Mouse (Mus musculus) stomach, embryonic 16.5 days (tissue): ENCODE data around the gene Adora2b. TPM values are rescaled to one million over a fixed set of nuclear protein-coding genes. Genes with fewer than 3 reads are reported as not detected.
"Not testable (repeated sequence)": the region's sequence is repeated elsewhere in the genome, so short reads cannot be mapped to it uniquely, and the experiment has no call there.

ENCODE experiments used
- ATAC-seq: fragments of 200-750 bp; cut with Nextera tagmentation; 2 replicates; pipeline ENCODE4 v1.8.0; 2017; ENCODE audit warnings: moderate number of reproducible peaks, moderate TSS enrichment; ENCODE audit not compliant: insufficient read depth, low FRiP score
- H3K27ac ChIP-seq: fragments of 300-500 bp; sonication (generic); 2 replicates; pipeline ENCODE4 v1.5.1; 2014; ENCODE audit warnings: low read length
- H3K27me3 ChIP-seq: fragments of 300-500 bp; sonication (generic); 2 replicates; pipeline ENCODE4 v1.6.1; 2014; ENCODE audit warnings: low read length, control low read depth, mixed read lengths; ENCODE audit not compliant: control insufficient read depth, insufficient read depth
- H3K36me3 ChIP-seq: fragments of 300-500 bp; sonication (generic); 2 replicates; pipeline ENCODE4 v1.6.1; 2014; ENCODE audit warnings: low read length; ENCODE audit not compliant: control insufficient read depth, insufficient read depth
- H3K4me1 ChIP-seq: fragments of 300-500 bp; sonication (generic); 2 replicates; pipeline ENCODE4 v1.6.1; 2014; ENCODE audit warnings: low read length, control low read depth, mixed read lengths; ENCODE audit not compliant: control insufficient read depth, insufficient read depth
- H3K4me2 ChIP-seq: fragments of 300-500 bp; sonication (generic); 2 replicates; pipeline ENCODE4 v1.6.1; 2014; ENCODE audit warnings: low read depth, low read length, mixed read lengths
- H3K4me3 ChIP-seq: fragments of 300-500 bp; sonication (generic); replicated peaks from 2 replicates; pipeline ENCODE4 v1.5.1; 2014; ENCODE audit warnings: mild to moderate bottlenecking, low read length
- H3K9ac ChIP-seq: fragments of 300-500 bp; sonication (generic); 2 replicates; pipeline ENCODE4 v1.6.1; 2014; ENCODE audit warnings: low read length
- H3K9me3 ChIP-seq: fragments of 300-500 bp; sonication (generic); replicated peaks from 2 replicates; pipeline ENCODE4 v1.6.1; 2016; ENCODE audit warnings: low read length, control low read depth; ENCODE audit not compliant: control insufficient read depth
- WGBS: fragments of 180-500 bp; shearing (Covaris S2); extraction: QIAGEN DNeasy Blood & Tissue Kit; methylation state at CpG from one replicate; pipeline ENCODE4 v1.1.7; 2014; 5-methylcytosine and 5-hydroxymethylcytosine counted together
- polyA plus RNA-seq: library from polyadenylated mRNA; unstranded; fragments of >200 nt; fragmentation: Nextera tagmentation; extraction: Ambion mirVana; gene quantifications from 2 replicates; pipeline ENCODE4 v1.2.1, GENCODE M21; 2015

Adora2b gene
- polyA plus RNA-seq, 1 experiment from 2014 or later: 8.1 TPM

GRCm38 (mm10) chr11:62269097-62269496, 20.3 kb downstream of the Adora2b start:
- WGBS: 68% methylated on average over 12 of the region's 12 CpGs
- Histone ChIP-seq H3K27me3 (no peaks in the 10 kb centered on the region), H3K4me3 (no peak overlapping the region), H3K9ac (no peak overlapping the region), H3K9me3 (no peaks in the 10 kb centered on the region), H3K27ac (no peak overlapping the region), H3K4me2 (no peak overlapping the region), H3K4me1 (no peaks in the 10 kb centered on the region; the same call in 1 of the 2 replicates), H3K36me3 (no peaks in the 10 kb centered on the region)
- ATAC-seq: no peak

- Histone ChIP-seq H3K9me3 (no peaks in the 10 kb centered on the region), H3K4me1 (no peaks in the 10 kb centered on the region; the same call in 1 of the 2 replicates), H3K27ac (no peak overlapping the region), H3K9ac (no peak overlapping the region), H3K4me2 (no peak overlapping the region), H3K4me3 (no peak overlapping the region), H3K27me3 (no peaks in the 10 kb centered on the region), H3K36me3 (no peaks in the 10 kb centered on the region)
- ATAC-seq: no peak
- 46% methylated on average over 5 of the region's 5 CpGs for WGBS
These were observed 22.1 kb downstream of the Adora2b start for GRCm38 (mm10) chr11:62270851-62271250.

GRCm38 (mm10) chr11:62277086-62277485, 28.3 kb downstream of the Adora2b start:
- H3K36me3 ChIP-seq: no peaks in the 10 kb centered on the region
- no peak overlapping the region for H3K4me3 ChIP-seq
- H3K27ac ChIP-seq: no peak overlapping the region
- H3K27me3 ChIP-seq: no peaks in the 10 kb centered on the region
- peaks cover 4% of the 10 kb centered on the region; the same call in 1 of the 2 replicates for H3K4me1 ChIP-seq
- no peaks in the 10 kb centered on the region for H3K9me3 ChIP-seq
- ATAC-seq: no peak
- H3K9ac ChIP-seq: no peak overlapping the region
- 51% methylated on average over 8 of the region's 8 CpGs for WGBS
- no peak overlapping the region for H3K4me2 ChIP-seq

GRCm38 (mm10) chr11:62278027-62278426, 29.2 kb downstream of the Adora2b start:
- H3K4me1 ChIP-seq: peaks cover 7% of the 10 kb centered on the region; the same call in 1 of the 2 replicates
- H3K27me3 ChIP-seq: no peaks in the 10 kb centered on the region
- H3K9me3 ChIP-seq: no peaks in the 10 kb centered on the region
- H3K4me3 ChIP-seq: no peak overlapping the region
- H3K4me2 ChIP-seq: no peak overlapping the region
- no peak for ATAC-seq
- 16% methylated on average over 5 of the region's 5 CpGs for WGBS
- H3K9ac ChIP-seq: no peak overlapping the region
- no peak overlapping the region for H3K27ac ChIP-seq
- H3K36me3 ChIP-seq: no peaks in the 10 kb centered on the region

GRCm38 (mm10) chr11:62280675-62281600, 32.2 kb downstream of the Adora2b start, which contains the start of the genes Zswim7 and Ttc19:
TSS of gene Zswim7 (minus strand) at chr11:62281375.
TSS of gene Ttc19 (plus strand) at chr11:62281473.
- Histone ChIP-seq H3K9me3 (no peaks in the 10 kb centered on the region), H3K9ac (peak within 1 kb of the TSS; percentile 86), H3K27me3 (no peaks in the 10 kb centered on the region), H3K27ac (peak within 1 kb of the TSS; percentile 93), H3K4me3 (peak within 1 kb of the TSS; percentile 87), H3K4me2 (peak within 1 kb of the TSS; percentile 74), H3K36me3 (no peaks in the 10 kb centered on the region; the same call in 1 of the 2 replicates), H3K4me1 (peaks cover 7% of the 10 kb centered on the region; the same call in 1 of the 2 replicates)
- under 1% methylated on average over 68 of the region's 68 CpGs for WGBS
- ATAC-seq: peak; percentile 96

GRCm38 (mm10) chr11:62281601-62281997, 32.8 kb downstream of the Adora2b start:
- under 1% methylated on average over 45 of the region's 57 CpGs for WGBS

GRCm38 (mm10) chr11:62284020-62284419, 35.2 kb downstream of the Adora2b start:
- 93% methylated on average over 3 of the region's 3 CpGs for WGBS

More at GRCm38 (mm10) chr11:62281601-62281997, 32.8 kb downstream of the Adora2b start:
- Histone ChIP-seq H3K27ac (peak overlapping the region; percentile 93), H3K27me3 (no peaks in the 10 kb centered on the region), H3K4me3 (peak overlapping the region; percentile 87), H3K36me3 (no peaks in the 10 kb centered on the region; the same call in 1 of the 2 replicates), H3K9ac (peak overlapping the region; percentile 86), H3K9me3 (no peaks in the 10 kb centered on the region), H3K4me1 (peaks cover 7% of the 10 kb centered on the region; the same call in 1 of the 2 replicates), H3K4me2 (peak overlapping the region; percentile 74)
- ATAC-seq: peak; percentile 76

GRCm38 (mm10) chr11:62285020-62285419, 36.2 kb downstream of the Adora2b start:
- Histone ChIP-seq H3K4me2 (no peak overlapping the region), H3K4me3 (no peak overlapping the region), H3K27ac (no peak overlapping the region), H3K36me3 (no peaks in the 10 kb centered on the region; the same call in 1 of the 2 replicates), H3K27me3 (no peaks in the 10 kb centered on the region), H3K9ac (no peak overlapping the region), H3K4me1 (peaks cover 7% of the 10 kb centered on the region; the same call in 1 of the 2 replicates), H3K9me3 (no peaks in the 10 kb centered on the region)
- ATAC-seq: no peak
- WGBS: 88% methylated on average over 8 of the region's 8 CpGs

More at GRCm38 (mm10) chr11:62284020-62284419, 35.2 kb downstream of the Adora2b start:
- H3K27ac ChIP-seq, ATAC-seq, H3K9me3 ChIP-seq, H3K36me3 ChIP-seq, H3K4me2 ChIP-seq, H3K27me3 ChIP-seq, H3K4me1 ChIP-seq, H3K9ac ChIP-seq, H3K4me3 ChIP-seq: not testable (repeated sequence)

GRCm38 (mm10) chr11:62287700-62288099, 38.9 kb downstream of the Adora2b start:
- ATAC-seq: no peak
- Histone ChIP-seq H3K4me1 (no peaks in the 10 kb centered on the region), H3K4me2 (no peak overlapping the region), H3K9ac (no peak overlapping the region), H3K27ac (no peak overlapping the region), H3K27me3 (no peaks in the 10 kb centered on the region), H3K36me3 (no peaks in the 10 kb centered on the region; the same call in 1 of the 2 replicates), H3K9me3 (no peaks in the 10 kb centered on the region), H3K4me3 (no peak overlapping the region)
- WGBS: 93% methylated on average over 1 of the region's 1 CpGs
